Mouse (Mus musculus) olfactory bulb, adult 2 months (tissue): ENCODE results near the gene Prrg1.

Source experiments
- CTCF ChIP-seq: fragments of 200-500 bp; IDR thresholded peaks from 2 replicates; pipeline ENCODE4 v1.5.1; 2012; ENCODE audit warnings: low read depth, mild to moderate bottlenecking, low read length, moderate library complexity; ENCODE audit not compliant: insufficient read depth
- POLR2A ChIP-seq: fragments of 200-500 bp; IDR thresholded peaks from 2 replicates; pipeline ENCODE4 v1.6.1; 2012; ENCODE audit warnings: mild to moderate bottlenecking, low read depth, low read length, moderate library complexity; ENCODE audit not compliant: insufficient read depth

DNA sequence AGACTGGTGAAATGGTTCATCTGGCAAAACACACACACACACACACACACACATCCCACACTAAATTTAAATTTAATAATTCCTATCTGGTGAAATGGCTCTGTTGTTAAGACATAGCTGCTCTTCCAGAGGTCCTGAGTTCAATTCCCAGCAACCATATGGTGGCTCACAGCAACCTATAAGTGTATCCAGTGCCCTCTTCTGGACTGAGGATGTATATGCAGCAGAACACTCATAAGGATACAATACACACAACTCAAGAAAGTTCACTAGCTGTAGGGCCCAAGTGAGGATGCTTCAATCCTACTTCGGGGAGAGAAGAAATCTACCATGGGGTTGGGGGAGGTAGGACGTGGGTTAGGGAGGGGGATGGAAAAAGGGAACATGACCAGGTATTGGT, 22.1 kb upstream of the Prrg1 start:
- TF ChIP-seq POLR2A (no peak), CTCF (no peak)
